Mouse (Mus musculus) forebrain, embryonic 11.5 days (tissue): Measurements from ENCODE around the gene Gpr61. TPM values are rescaled to one million over a fixed set of nuclear protein-coding genes. Genes with fewer than 3 reads are reported as not detected.

Source experiments
- ATAC-seq: fragments of 200-750 bp; cut with Nextera tagmentation; replicated peaks from 2 replicates; pipeline ENCODE4 v1.8.0; 2017; ENCODE audit warnings: moderate TSS enrichment; ENCODE audit not compliant: low FRiP score
- DNase-seq: peaks from one replicate; pipeline ENCODE4 v3.0.0-alpha.2; 2017; ENCODE audit warnings: low spot score
- H3K27ac ChIP-seq: fragments of 300-500 bp; sonication (generic); 2 replicates; pipeline ENCODE4 v1.5.1; 2014; ENCODE audit warnings: low read depth, low read length
- H3K27me3 ChIP-seq: fragments of 300-500 bp; sonication (generic); 2 replicates; pipeline ENCODE4 v1.6.1; 2014; ENCODE audit warnings: mild to moderate bottlenecking, low read length, mixed read lengths; ENCODE audit not compliant: control insufficient read depth, insufficient read depth
- H3K36me3 ChIP-seq: fragments of 300-500 bp; sonication (generic); 2 replicates; pipeline ENCODE4 v1.6.1; 2014; ENCODE audit warnings: mild to moderate bottlenecking, low read length, moderate library complexity, mixed read lengths; ENCODE audit not compliant: control insufficient read depth, insufficient read depth
- H3K4me1 ChIP-seq: fragments of 300-500 bp; sonication (generic); replicated peaks from 2 replicates; pipeline ENCODE4 v1.6.1; 2014; ENCODE audit warnings: low read length, mixed read lengths; ENCODE audit not compliant: control insufficient read depth, insufficient read depth
- H3K4me2 ChIP-seq: fragments of 300-500 bp; sonication (generic); 2 replicates; pipeline ENCODE4 v1.6.1; 2014; ENCODE audit warnings: low read depth, mild to moderate bottlenecking, low read length, moderate library complexity, mixed read lengths; ENCODE audit not compliant: severe bottlenecking
- H3K4me3 ChIP-seq: fragments of 300-500 bp; sonication (generic); 2 replicates; pipeline ENCODE4 v1.5.1; 2014; ENCODE audit warnings: low read depth, low read length
- H3K9ac ChIP-seq: fragments of 300-500 bp; sonication (generic); 2 replicates; pipeline ENCODE4 v1.6.1; 2014; ENCODE audit warnings: low read length
- H3K9me3 ChIP-seq: fragments of 300-500 bp; sonication (generic); 2 replicates; pipeline ENCODE4 v1.6.1; 2016; ENCODE audit warnings: low read length, mixed read lengths; ENCODE audit not compliant: control insufficient read depth
- WGBS: fragments of 180-500 bp; shearing (Covaris S2); extraction: QIAGEN DNeasy Blood & Tissue Kit; methylation state at CpG from one replicate; pipeline ENCODE4 v1.1.7; 2014; 5-methylcytosine and 5-hydroxymethylcytosine counted together
- polyA plus RNA-seq: library from polyadenylated mRNA; unstranded; fragments of >200 nt; fragmentation: Nextera tagmentation; extraction: Ambion mirVana; gene quantifications from 2 replicates; pipeline ENCODE4 v1.2.1, GENCODE M21; 2014

Gpr61 gene
- polyA plus RNA-seq, 1 experiment from 2014 or later, result 0.32 TPM

DNA sequence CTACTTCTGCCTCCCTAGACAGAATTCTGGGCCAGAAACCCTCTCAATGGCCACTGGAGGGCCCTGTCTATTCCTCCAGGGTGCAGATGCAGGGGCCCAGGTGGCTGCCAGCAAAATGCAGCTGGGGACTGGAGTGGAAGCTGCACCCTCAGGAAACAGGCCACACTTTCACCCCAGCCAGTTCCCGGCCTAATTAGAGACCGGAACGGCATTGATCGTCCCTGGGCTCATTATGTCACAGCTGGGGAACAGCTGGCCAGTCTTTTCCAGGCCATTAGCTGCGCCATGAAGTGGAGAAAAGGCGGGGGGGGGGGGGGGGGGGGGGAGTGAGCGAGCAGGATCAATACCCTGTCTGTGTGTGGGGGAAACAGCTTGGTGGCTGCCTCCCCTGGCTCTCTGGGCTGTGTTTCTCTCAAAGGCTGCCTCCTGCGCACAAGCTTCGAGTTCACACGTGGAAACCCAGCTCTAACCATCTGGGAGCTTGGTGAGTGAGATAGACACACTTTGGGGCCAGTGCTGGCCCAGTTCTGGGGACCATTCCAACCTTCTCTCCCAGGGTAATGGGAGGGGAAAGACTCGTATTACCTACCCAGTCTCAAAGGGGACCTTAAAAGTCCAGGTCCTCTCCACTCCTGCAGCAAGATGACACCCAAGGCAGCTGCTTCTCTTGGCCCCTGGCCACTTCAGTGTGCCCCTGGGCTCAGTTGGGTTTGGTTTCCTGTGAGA, 12.0 kb upstream of the Gpr61 start:
- H3K4me1 ChIP-seq, result peaks cover 29% of the 10 kb centered on the region

DNA sequence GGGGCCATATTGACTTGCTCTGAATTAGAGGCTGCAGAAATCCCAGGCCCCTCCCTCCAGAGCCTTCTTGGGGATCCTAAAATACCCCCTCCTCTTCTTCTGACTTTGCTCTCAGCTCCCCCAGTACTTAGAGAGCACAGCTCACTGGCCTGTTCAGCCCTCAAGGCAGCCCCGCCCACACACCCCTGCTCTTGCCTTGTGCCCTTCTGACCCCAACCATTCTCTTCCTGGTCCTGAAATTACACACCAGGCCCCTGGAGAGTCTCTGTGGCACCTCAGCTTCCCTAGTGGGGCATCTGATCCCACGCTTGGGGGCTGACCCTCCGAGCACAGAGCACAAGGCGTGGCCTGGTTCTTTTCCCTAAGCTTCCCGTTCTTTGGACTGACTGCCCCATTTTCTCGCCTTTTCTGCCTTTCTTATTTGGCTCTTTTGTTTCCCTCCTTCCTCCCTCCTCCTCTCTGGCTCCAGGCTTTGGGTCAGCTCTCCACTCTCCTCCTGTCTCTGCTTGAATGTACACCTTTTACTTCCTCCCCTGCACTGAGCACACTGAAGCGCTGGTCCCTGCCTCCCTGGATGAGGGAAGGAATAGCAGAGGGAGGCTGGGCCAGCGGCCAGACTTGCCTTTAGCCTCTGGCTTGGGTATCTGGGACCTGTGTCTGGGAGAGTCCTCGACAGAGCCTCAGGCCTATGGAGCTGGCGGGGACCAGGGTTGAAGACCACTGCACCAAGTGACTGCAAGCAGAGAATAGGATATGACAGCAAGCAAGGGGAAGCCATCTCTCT, 11.0 kb upstream of the Gpr61 start:
- ATAC-seq, result 0 out of 2 replicates have a peak, but pooled peaks have one; percentile 16
- no peak for DNase-seq
- Histone ChIP-seq H3K36me3 (no peaks in the 10 kb centered on the region), H3K27me3 (0 out of 2 replicates have a peak, but pooled peaks cover 2% of the 10 kb centered on the region), H3K4me2 (no peak overlapping the region), H3K4me3 (no peak overlapping the region), H3K27ac (peak overlapping the region; percentile 53; the same call in 1 of the 2 replicates), H3K9ac (no peak overlapping the region; the same call in 1 of the 2 replicates), H3K9me3 (no peaks in the 10 kb centered on the region), H3K4me1 (peaks cover 29% of the 10 kb centered on the region)
- 16% methylated on average over 10 of the region's 10 CpGs for WGBS

More for the DNA sequence above, 12.0 kb upstream of the Gpr61 start:
- Histone ChIP-seq H3K4me2 (peak overlapping the region; percentile 29), H3K36me3 (no peaks in the 10 kb centered on the region), H3K9me3 (no peaks in the 10 kb centered on the region), H3K4me3 (no peak overlapping the region), H3K27me3 (0 out of 2 replicates have a peak, but pooled peaks cover 2% of the 10 kb centered on the region), H3K9ac (no peak overlapping the region; the same call in none of the 2 replicates), H3K27ac (peak overlapping the region; percentile 53)
- DNase-seq (peak; percentile 85), ATAC-seq (peak; percentile 83)
- 5% methylated on average over 9 of the region's 11 CpGs for WGBS

DNA sequence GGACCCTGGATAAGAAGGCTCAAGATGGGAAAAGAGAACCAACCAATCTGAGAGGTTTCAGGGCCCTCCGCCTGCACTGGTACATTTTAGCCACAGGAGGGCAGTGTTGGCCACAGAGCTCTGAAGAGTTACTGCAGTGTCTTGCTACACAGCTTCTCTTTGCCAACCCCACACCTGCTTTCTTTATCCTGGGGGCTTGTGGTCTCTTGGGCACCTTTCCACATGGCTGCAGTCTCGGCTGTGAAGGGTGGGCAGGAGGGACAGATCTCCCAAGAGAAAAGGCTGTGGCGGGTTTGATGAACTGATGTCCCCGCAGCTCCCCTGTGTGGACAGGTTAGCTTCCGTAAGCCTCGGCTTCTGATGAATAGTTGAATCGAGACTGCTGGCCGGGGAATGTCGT, 10.1 kb upstream of the Gpr61 start:
- Histone ChIP-seq H3K9me3 (no peaks in the 10 kb centered on the region), H3K4me2 (peak overlapping the region; percentile 32; the same call in 1 of the 2 replicates), H3K4me1 (peaks cover 29% of the 10 kb centered on the region), H3K27ac (no peak overlapping the region), H3K36me3 (no peaks in the 10 kb centered on the region), H3K4me3 (no peak overlapping the region), H3K27me3 (0 out of 2 replicates have a peak, but pooled peaks cover 2% of the 10 kb centered on the region), H3K9ac (no peak overlapping the region; the same call in 1 of the 2 replicates)
- ATAC-seq, result peak; percentile 39; the same call in 1 of the 2 replicates
- 23% methylated on average over 9 of the region's 9 CpGs for WGBS
- peak; percentile 89 for DNase-seq

DNA sequence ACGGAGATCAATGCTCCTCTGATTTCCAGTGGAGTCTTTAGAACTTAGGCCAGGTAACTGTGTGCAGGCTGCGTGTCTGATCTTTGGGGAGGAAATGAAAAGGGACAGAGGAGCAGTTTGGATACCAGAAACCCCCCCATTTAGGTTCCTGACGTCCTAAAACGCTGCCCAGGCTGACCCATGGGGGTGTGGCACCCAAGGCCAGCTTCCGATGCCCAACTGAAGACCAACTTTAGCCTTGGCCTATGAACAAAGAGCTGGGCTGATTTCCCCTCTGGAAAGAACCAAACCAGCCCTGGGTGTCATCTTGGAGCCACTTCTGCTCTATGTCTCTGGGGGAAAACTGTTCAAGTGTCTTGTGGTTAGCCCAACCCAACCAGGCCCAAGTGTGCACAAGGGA, 9.4 kb upstream of the Gpr61 start:
- Histone ChIP-seq H3K27me3 (0 out of 2 replicates have a peak, but pooled peaks cover 2% of the 10 kb centered on the region), H3K36me3 (no peaks in the 10 kb centered on the region), H3K27ac (no peak overlapping the region), H3K4me1 (peaks cover 27% of the 10 kb centered on the region), H3K9me3 (no peaks in the 10 kb centered on the region), H3K4me2 (no peak overlapping the region), H3K4me3 (no peak overlapping the region), H3K9ac (no peak overlapping the region)
- no peak for ATAC-seq
- WGBS, result 64% methylated on average over 5 of the region's 5 CpGs
- no peak for DNase-seq

DNA sequence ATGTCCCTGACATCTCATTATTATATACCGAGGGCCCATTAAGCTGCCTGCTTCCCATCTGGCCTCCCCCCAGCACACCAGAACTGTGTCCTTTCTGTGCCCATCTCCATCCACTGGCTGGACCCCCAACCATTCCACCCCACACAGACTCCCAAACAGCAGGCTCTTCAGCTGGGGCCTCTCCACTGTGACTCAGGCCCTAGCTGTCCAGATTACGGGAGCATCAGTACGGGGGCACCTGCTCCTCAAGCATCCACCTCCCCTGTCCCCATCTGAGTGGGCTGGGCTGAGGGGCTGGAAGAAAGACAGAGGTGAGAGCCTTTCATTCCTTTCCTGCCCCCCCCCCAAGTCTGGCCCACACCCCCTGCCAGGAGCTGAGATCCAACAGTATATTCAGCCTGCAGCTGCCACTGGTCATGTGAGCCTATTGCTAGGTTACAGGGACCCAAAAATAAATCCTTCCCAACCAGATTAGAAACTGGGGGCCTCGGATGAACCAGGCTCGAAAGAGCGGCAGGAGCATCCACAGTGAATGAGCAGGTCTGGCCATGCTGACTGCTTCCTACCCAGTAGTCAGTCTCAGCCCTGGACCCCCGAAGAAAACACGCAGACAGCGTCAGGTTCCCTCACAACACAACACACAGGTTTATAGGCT, 3.8 kb upstream of the Gpr61 start:
- Histone ChIP-seq H3K9ac (no peak overlapping the region; the same call in 1 of the 2 replicates), H3K4me3 (no peak overlapping the region)
- no peak for DNase-seq

DNA sequence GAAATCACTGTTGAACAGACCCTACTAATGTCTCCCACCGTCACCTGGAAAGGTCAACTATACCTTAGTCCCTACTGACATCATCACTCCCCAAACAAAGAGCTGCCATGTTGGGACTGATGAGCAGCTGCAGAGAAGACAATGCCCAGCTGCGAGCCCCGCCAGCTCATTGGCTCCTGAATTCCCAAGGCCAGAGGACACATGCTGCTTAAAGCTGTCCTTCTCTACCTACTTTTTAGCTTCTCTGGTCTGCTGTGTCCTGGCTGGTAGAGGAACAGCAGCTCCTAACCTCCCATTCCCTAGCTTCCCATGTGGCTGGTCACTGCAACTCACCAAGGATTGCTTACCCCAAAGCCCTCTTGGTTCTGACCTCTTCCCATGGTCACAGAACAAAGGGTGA, 2.4 kb downstream of the Gpr61 start:
- Histone ChIP-seq H3K4me2 (no peak overlapping the region), H3K27me3 (no peaks in the 10 kb centered on the region), H3K4me1 (no peaks in the 10 kb centered on the region; the same call in 1 of the 2 replicates), H3K36me3 (no peaks in the 10 kb centered on the region), H3K9ac (no peak overlapping the region), H3K9me3 (no peaks in the 10 kb centered on the region), H3K4me3 (no peak overlapping the region), H3K27ac (no peak overlapping the region)
- no peak for ATAC-seq
- WGBS, result 84% methylated on average over 3 of the region's 3 CpGs
- no peak for DNase-seq

More for the DNA sequence above, 3.8 kb upstream of the Gpr61 start:
- ATAC-seq, result peak; percentile 46
- WGBS, result 52% methylated on average over 9 of the region's 9 CpGs
- Histone ChIP-seq H3K9me3 (no peaks in the 10 kb centered on the region), H3K27ac (no peak overlapping the region), H3K4me1 (no peaks in the 10 kb centered on the region), H3K27me3 (no peaks in the 10 kb centered on the region), H3K36me3 (no peaks in the 10 kb centered on the region), H3K4me2 (no peak overlapping the region)

DNA sequence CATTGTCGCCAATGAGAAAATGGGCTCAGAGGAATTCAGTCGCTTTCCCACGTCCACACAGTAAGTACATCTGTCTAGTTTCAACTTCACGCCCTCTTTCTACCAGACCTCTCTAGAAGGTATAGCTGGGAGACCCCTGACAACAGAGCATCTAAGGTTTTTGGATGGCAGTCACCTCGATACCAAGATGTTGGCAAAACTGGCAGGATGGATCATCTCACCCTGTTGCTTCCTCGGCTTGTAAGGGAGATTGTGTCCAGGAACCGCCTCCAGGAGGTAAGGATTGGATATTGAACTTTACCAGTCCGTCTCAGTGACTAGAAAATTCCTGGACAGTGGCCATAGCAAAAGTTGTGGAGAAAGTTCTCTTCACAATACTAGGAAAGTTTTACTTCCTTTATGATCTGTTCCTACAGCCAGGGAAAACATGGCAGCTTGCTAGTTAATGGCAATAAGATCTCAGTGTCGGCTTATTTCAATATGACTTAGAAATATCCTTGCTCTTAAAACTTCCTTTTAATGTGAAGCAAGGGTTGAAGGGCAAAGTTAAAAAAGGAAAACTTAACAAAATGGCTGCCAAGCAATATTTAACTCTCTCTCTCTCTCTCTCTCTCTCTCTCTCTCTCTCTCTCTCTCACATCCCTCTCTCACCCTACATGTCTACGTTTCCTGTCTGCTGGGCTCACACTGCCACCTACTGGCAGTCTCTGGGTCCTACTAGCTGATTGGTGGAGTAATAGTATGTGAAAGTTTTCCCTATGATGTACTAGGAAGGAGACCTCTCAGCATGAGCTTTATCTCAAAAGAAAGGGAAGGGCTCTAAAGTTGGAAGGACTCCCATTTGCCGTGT, 7.1 kb downstream of the Gpr61 start:
- peak; percentile 91 for DNase-seq
- H3K9ac ChIP-seq, result no peak overlapping the region
- H3K4me2 ChIP-seq, result no peak overlapping the region
- H3K27ac ChIP-seq, result no peak overlapping the region
- 67% methylated on average over 11 of the region's 11 CpGs for WGBS
- no peaks in the 10 kb centered on the region for H3K27me3 ChIP-seq
- H3K4me3 ChIP-seq, result no peak overlapping the region
- H3K4me1 ChIP-seq, result peaks cover 4% of the 10 kb centered on the region; the same call in 1 of the 2 replicates
- ATAC-seq, result peak; percentile 47; the same call in 1 of the 2 replicates
- no peaks in the 10 kb centered on the region for H3K9me3 ChIP-seq
- no peaks in the 10 kb centered on the region for H3K36me3 ChIP-seq
